Mouse (Mus musculus): ENCODE measurements around the gene Igdcc3.

GRCm38 (mm10) chr9:65148507-65148906, 7.5 kb downstream of the Igdcc3 start:
- TF ChIP-seq CTCF (IDR thresholded peaks at IDR 0.05; ENCODE audit: low read depth) = no peak
- no peak for TF ChIP-seq EP300 (IDR thresholded peaks at IDR 0.05; ENCODE audit: low read depth)

Data from heart, postnatal 0 days (tissue).